Mouse (Mus musculus): Measurements from ENCODE around the gene Bcl2.

The Bcl2 gene

GRCm38 (mm10) chr1:106628279-106628678, 85.8 kb downstream of the Bcl2 start:
- no peak for DNase-seq (ENCODE audit: low spot score in 2 of 2)

- DNase-seq (ENCODE audit: low spot score in 2 of 2) = no peak
Observed at GRCm38 (mm10) chr1:106627241-106627640, 86.8 kb downstream of the Bcl2 start.

GRCm38 (mm10) chr1:106620174-106620931, 93.7 kb downstream of the Bcl2 start:
- no peak for DNase-seq (ENCODE audit: low spot score in 2 of 2)

GRCm38 (mm10) chr1:106618814-106619213, 95.3 kb downstream of the Bcl2 start:
- DNase-seq (ENCODE audit: low spot score in 2 of 2) = no peak

- no peak for DNase-seq (ENCODE audit: low spot score in 2 of 2)
Observed at GRCm38 (mm10) chr1:106616955-106617354, 97.1 kb downstream of the Bcl2 start.

- DNase-seq (ENCODE audit: low spot score in 2 of 2) = no peak
Observed at GRCm38 (mm10) chr1:106613371-106613770, 100.7 kb downstream of the Bcl2 start.

- no peak for DNase-seq (ENCODE audit: low spot score in 2 of 2)
Observed at GRCm38 (mm10) chr1:106612166-106613031, 101.7 kb downstream of the Bcl2 start.

GRCm38 (mm10) chr1:106611246-106611645, 102.8 kb downstream of the Bcl2 start:
- DNase-seq (ENCODE audit: low spot score in 2 of 2) = no peak

- no peak for DNase-seq (ENCODE audit: low spot score in 2 of 2)
Observed at GRCm38 (mm10) chr1:106608098-106608778, 105.8 kb downstream of the Bcl2 start.

GRCm38 (mm10) chr1:106606951-106607350, 107.1 kb downstream of the Bcl2 start:
- DNase-seq (ENCODE audit: low spot score in 2 of 2) = no peak

GRCm38 (mm10) chr1:106603406-106603805, 110.7 kb downstream of the Bcl2 start:
- DNase-seq (ENCODE audit: low spot score in 2 of 2) = no peak

GRCm38 (mm10) chr1:106602941-106603340, 111.1 kb downstream of the Bcl2 start:
- peak; percentile 20 to 21 for DNase-seq (ENCODE audit: low spot score in 2 of 2)

GRCm38 (mm10) chr1:106602536-106602935, 111.5 kb downstream of the Bcl2 start:
- DNase-seq (ENCODE audit: low spot score in 2 of 2) = no peak

GRCm38 (mm10) chr1:106601247-106601646, 112.8 kb downstream of the Bcl2 start:
- no peak for DNase-seq (ENCODE audit: low spot score in 2 of 2)

GRCm38 (mm10) chr1:106600841-106601240, 113.2 kb downstream of the Bcl2 start:
- DNase-seq (ENCODE audit: low spot score in 2 of 2) = no peak

GRCm38 (mm10) chr1:106598292-106598583, 115.8 kb downstream of the Bcl2 start:
- no peak for DNase-seq (ENCODE audit: low spot score in 2 of 2)

GRCm38 (mm10) chr1:106597575-106598291, 116.3 kb downstream of the Bcl2 start:
- DNase-seq (ENCODE audit: low spot score in 2 of 2) = no peak

GRCm38 (mm10) chr1:106596380-106596779, 117.7 kb downstream of the Bcl2 start:
- DNase-seq (ENCODE audit: low spot score in 2 of 2) = no peak

GRCm38 (mm10) chr1:106595286-106595885, 118.7 kb downstream of the Bcl2 start:
- DNase-seq (ENCODE audit: low spot score in 2 of 2) = no peak

GRCm38 (mm10) chr1:106591180-106591774, 122.8 kb downstream of the Bcl2 start:
- no peak for DNase-seq (ENCODE audit: low spot score in 2 of 2)

- DNase-seq (ENCODE audit: low spot score in 2 of 2) = no peak
Observed at GRCm38 (mm10) chr1:106589141-106589540, 124.9 kb downstream of the Bcl2 start.

Data from frontal cortex, postnatal 10 days (tissue).